Mouse (Mus musculus): ENCODE measurements at regions not wholly inside any gene's neighbourhood (a gene's known extent, or its start where the extent isn't known, plus 50 kb on each side); places are given as distances from the start of the nearest gene placed in this dataset.

- H3K27ac ChIP-seq (ENCODE audit: control insufficient read depth, low read depth, low read length): no peak overlapping the region
- H3K36me3 ChIP-seq (ENCODE audit: control insufficient read depth in 1 of 2, insufficient read depth in 2 of 2, low read length in 2 of 2): no peaks in the 10 kb centered on the region
- no peaks in the 10 kb centered on the region for H3K79me2 ChIP-seq (ENCODE audit: control insufficient read depth, insufficient read depth, low read length, poor library complexity)
- no peaks in the 10 kb centered on the region for H3K4me1 ChIP-seq (ENCODE audit: control insufficient read depth in 1 of 2, insufficient read depth in 2 of 2, low read length in 2 of 2)
- TF ChIP-seq NRF1 (IDR thresholded peaks at IDR 0.05; ENCODE audit: insufficient read depth, low read depth, low read length, poor library complexity, severe bottlenecking): no peak
- no peak for TF ChIP-seq ZNF384 (IDR thresholded peaks at IDR 0.05; ENCODE audit: low read depth, low read length)
- TF ChIP-seq UBTF (IDR thresholded peaks at IDR 0.05; ENCODE audit: borderline replicate concordance, insufficient read depth, low read depth, low read length): no peak
- no peak for TF ChIP-seq CHD2 (IDR thresholded peaks at IDR 0.05; ENCODE audit: low read length)
- TF ChIP-seq RAD21 (IDR thresholded peaks at IDR 0.05; ENCODE audit: low read depth, low read length): no peak
- TF ChIP-seq ETS1 (IDR thresholded peaks at IDR 0.05; ENCODE audit: low read depth, low read length): no peak
- TF ChIP-seq MAZ (IDR thresholded peaks at IDR 0.05; ENCODE audit: low read depth, low read length): no peak
- TF ChIP-seq MXI1 (IDR thresholded peaks at IDR 0.05; ENCODE audit: low read depth, low read length): no peak
- TF ChIP-seq USF1 (IDR thresholded peaks at IDR 0.05; ENCODE audit: low read depth, low read length): no peak
- no peak for TF ChIP-seq TAL1 (IDR thresholded peaks at IDR 0.05; ENCODE audit: low read length)
- TF ChIP-seq TCF12 (IDR thresholded peaks at IDR 0.05; ENCODE audit: low read depth, low read length): no peak
- no peak for TF ChIP-seq RCOR1 (IDR thresholded peaks at IDR 0.05; ENCODE audit: low read depth, low read length)
- no peak for TF ChIP-seq ZMIZ1 (IDR thresholded peaks at IDR 0.05; ENCODE audit: low read depth, low read length)
- no peak for TF ChIP-seq KAT2A (conservative IDR thresholded peaks at IDR 0.05; ENCODE audit: low read depth, low read length)
- no peak for TF ChIP-seq ZC3H11A (IDR thresholded peaks at IDR 0.05; ENCODE audit: low read depth, low read length)
- TF ChIP-seq MYB (IDR thresholded peaks at IDR 0.05; ENCODE audit: low read depth, low read length): no peak
- TF ChIP-seq POLR2A (IDR thresholded peaks at IDR 0.05; ENCODE audit: control insufficient read depth in 1 of 2, insufficient read depth in 1 of 2, low read depth in 1 of 2, low read length in 2 of 2, poor library complexity in 1 of 2): no peak
- no peak overlapping the region for H3K4me3 ChIP-seq (ENCODE audit: control insufficient read depth in 1 of 2, insufficient read depth in 1 of 2, low read depth in 2 of 2, low read length in 2 of 2)
- H3K9ac ChIP-seq (ENCODE audit: control insufficient read depth, low read depth, low read length, poor library complexity, severe bottlenecking): no peak overlapping the region
- no peaks in the 10 kb centered on the region for H3K27me3 ChIP-seq (ENCODE audit: control insufficient read depth in 1 of 2, insufficient read depth in 2 of 2, low read length in 2 of 2)
- DNase-seq (ENCODE audit: low read depth, low spot score): no peak
- H3K9me3 ChIP-seq (replicated peaks; ENCODE audit: insufficient read depth, low read length): no peaks in the 10 kb centered on the region
Observed at GRCm38 (mm10) chr7:68906771-68907395, 157.8 kb upstream of the Arrdc4 start.

GRCm38 (mm10) chr7:68905793-68906192, 156.8 kb upstream of the Arrdc4 start:
- Histone ChIP-seq H3K36me3 (ENCODE audit: control insufficient read depth in 1 of 2, insufficient read depth in 2 of 2, low read length in 2 of 2) (no peaks in the 10 kb centered on the region), H3K79me2 (ENCODE audit: control insufficient read depth, insufficient read depth, low read length, poor library complexity) (no peaks in the 10 kb centered on the region), H3K9ac (ENCODE audit: control insufficient read depth, low read depth, low read length, poor library complexity, severe bottlenecking) (no peak overlapping the region), H3K9me3 (replicated peaks; ENCODE audit: insufficient read depth, low read length) (no peaks in the 10 kb centered on the region), H3K27me3 (ENCODE audit: control insufficient read depth in 1 of 2, insufficient read depth in 2 of 2, low read length in 2 of 2) (no peaks in the 10 kb centered on the region), H3K27ac (ENCODE audit: control insufficient read depth, low read depth, low read length) (no peak overlapping the region), H3K4me1 (ENCODE audit: control insufficient read depth in 1 of 2, insufficient read depth in 2 of 2, low read length in 2 of 2) (no peaks in the 10 kb centered on the region), H3K4me3 (ENCODE audit: control insufficient read depth in 1 of 2, insufficient read depth in 1 of 2, low read depth in 2 of 2, low read length in 2 of 2) (no peak overlapping the region)
- DNase-seq (ENCODE audit: low read depth, low spot score): no peak
- no peak for TF ChIP-seq RAD21 (IDR thresholded peaks at IDR 0.05; ENCODE audit: low read depth, low read length)
- no peak for TF ChIP-seq NELFE (IDR thresholded peaks at IDR 0.05; ENCODE audit: low read depth, low read length)
- TF ChIP-seq MXI1 (IDR thresholded peaks at IDR 0.05; ENCODE audit: low read depth, low read length): no peak

Measured in MEL (cell line).